Mouse (Mus musculus) activated CD4-positive, CD25-positive, alpha-beta regulatory T cell (primary cell): ENCODE results near the gene Cpsf2. TPM values are rescaled to one million over a fixed set of nuclear protein-coding genes. Genes with fewer than 3 reads are reported as not detected.

Source experiments
- polyA plus RNA-seq, 2 experiments: library from polyadenylated mRNA; unstranded; fragments of 100-300 nt; shearing (Covaris generic); gene quantifications; one replicate each; pipeline ENCODE4 v1.2.1; 2017

Gene Cpsf2
- 10 to 100 TPM; 23.4 to 31.5 TPM for polyA plus RNA-seq

DNA sequence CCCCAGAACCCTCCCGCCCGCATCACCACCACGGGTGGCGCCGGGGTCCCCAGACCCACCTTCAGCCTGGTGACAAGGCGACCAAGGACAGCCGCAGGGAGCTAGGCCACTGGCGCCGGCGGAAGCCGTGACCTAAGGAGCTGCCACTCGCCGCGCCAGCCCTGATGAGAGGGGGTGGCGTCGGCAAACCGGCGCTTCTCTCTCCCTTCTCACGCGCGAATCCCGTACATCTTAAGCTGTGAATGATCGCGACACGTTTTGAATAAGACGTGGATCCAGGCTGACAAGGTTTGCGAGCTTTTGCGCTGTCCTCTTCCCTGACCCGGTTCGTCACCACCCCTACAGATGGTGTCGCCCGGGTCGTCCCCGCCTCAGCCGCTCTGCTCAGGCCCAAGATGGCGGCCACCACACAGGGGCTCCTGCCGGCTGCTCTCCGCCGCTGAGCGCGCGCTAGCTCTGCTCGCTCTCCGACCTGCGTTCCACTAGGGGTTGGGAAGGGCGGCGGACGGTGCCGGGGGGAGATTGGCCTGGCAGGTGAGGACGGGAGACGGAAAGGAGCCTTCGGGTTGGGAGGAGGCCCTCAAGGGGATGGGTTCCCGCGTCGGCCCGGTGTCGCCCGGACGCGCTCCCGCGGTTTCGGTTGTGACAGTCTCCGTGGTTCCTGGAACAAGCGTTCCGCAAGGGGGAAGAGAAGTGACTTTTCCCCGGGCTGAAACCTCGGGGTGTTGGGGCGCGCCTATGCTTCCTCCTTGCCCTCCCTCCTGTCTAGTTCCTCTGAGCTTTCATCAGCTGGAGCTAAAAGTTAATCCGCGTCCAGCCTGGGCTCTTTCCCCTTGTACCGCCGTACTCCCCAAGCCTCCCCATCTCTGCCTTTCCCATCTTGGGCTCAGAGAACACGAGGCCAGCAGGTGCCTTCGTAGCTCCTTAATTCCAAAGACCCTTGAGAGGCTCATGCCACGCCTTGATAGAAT is at the start of gene Cpsf2:
TSS of gene Cpsf2 (plus strand) at position 388 of the 971 bp plus-strand sequence.

DNA sequence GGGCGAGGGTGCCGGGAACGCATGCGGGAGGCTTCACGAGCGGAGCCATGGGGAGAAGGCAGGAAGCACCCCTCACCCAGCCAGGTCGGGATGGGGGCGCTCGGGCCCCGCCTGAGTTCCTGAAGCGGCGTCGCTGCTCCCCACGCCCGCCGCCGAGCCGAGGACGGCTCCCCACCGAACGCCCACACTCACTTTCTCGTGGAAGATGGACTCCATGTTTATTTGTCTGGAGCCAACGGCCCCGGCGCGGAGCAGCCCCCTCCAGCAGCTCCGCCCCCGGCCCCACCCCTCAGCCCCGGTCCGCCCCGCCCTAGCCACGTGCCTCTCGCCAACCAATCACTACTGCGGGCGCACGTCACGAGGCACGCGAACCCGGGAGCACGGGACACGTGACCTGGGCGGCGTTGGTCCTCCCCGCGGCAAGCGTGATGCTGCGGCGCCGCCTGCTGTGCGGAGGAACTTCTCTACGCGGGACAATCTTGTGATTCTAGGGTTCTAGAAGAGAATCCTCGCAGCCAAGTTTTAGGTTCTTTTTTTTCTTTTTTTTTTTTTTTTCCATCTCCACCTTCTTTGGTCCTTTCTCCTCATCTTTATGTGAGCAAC is 17.7 kb upstream of the Cpsf2 start, which contains the start of gene Atxn3:
TSS of gene Atxn3 (minus strand) at position 305 of the 603 bp plus-strand sequence.

Other genes with a start within 250 kb of the Cpsf2 start
- gene Fbln5, start 156.9 kb upstream of the Cpsf2 start, polyA plus RNA-seq: under 1 TPM in 1 of 2 experiments, not detected in 1; 0.10 TPM
- gene Trip11, start 62.7 kb upstream of the Cpsf2 start, polyA plus RNA-seq: 10 to 100 TPM; 64.2 to 64.9 TPM
- 10 to 100 TPM; 16.3 to 17.5 TPM for gene Atxn3, start 17.7 kb upstream of the Cpsf2 start, polyA plus RNA-seq
- gene Slc24a4, start 152.7 kb downstream of the Cpsf2 start, polyA plus RNA-seq: under 1 TPM in 1 of 2 experiments, not detected in 1; 0.16 TPM